Comparison of ENCODE assay signal across 8 mouse cellular contexts in the genomic region with DNA sequence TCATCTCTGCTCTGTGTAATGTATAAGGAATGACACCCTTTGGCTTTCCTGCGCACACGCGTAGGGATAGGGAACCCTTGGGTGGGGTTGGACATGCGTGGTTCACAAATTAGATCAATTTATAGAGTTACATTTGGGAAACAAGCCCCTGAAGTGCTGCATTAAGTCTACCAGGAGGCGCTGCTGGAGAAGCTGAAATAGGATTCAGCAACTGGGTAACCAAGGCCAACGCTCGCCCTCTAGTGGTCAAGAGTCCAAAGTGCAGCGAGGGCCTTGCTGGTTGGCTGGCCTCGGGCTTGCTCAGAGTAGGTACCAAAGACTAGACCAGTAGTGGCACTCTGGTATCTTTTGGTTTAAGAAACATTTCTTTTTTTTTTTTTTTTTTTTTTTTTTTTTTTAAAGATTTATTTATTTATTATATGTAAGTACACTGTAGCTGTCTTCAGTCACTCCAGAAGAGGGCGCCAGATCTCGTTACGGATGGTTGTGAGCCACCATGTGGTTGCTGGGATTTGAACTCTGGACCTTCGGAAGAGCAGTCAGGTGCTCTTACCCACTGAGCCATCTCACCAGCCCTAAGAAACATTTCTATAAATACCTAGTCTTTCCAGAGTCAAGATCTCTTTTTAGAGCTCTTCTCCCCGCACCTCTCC. TPM values are rescaled to one million over a fixed set of nuclear protein-coding genes. Genes with fewer than 3 reads are reported as not detected.
A peak's percentile ranks its signal among the peaks of the same experiment; 100 is the strongest.
DNase-seq lines count a peak whose midpoint lies in the region; ATAC-seq and TF ChIP-seq lines count a peak whose summit lies in the region.
"Not testable (repeated sequence)": the region's sequence is repeated elsewhere in the genome, so short reads cannot be mapped to it uniquely, and the experiment has no call there.

No protein-coding gene starts in this region.

- peak; percentile 94 for TF ChIP-seq CTCF in bone marrow, adult 2 months (IDR thresholded peaks at IDR 0.05; ENCODE audit: control insufficient read depth, insufficient read depth, low read length)
- TF ChIP-seq CTCF in heart, adult 2 months (IDR thresholded peaks at IDR 0.05) = peak; percentile 79

- H3K36me3 ChIP-seq in embryonic facial prominence, embryonic 14.5 days (ENCODE audit: control insufficient read depth, insufficient read depth, low read length); heart, adult 2 months (ENCODE audit: control insufficient read depth, insufficient read depth, low read length); liver, embryonic 12.5 days; neural tube, embryonic 11.5 days (ENCODE audit: control insufficient read depth, insufficient read depth, low read length): not testable (repeated sequence)

- H3K9me3 ChIP-seq in embryonic facial prominence, embryonic 14.5 days (ENCODE audit: control insufficient read depth, low read length); liver, embryonic 12.5 days (replicated peaks); neural tube, embryonic 11.5 days (ENCODE audit: control insufficient read depth, low read length): not testable (repeated sequence)

- not testable (repeated sequence) for H3K27ac ChIP-seq in bone marrow, adult 2 months (ENCODE audit: control insufficient read depth, insufficient read depth, low read depth, low read length, poor library complexity); embryonic facial prominence, embryonic 14.5 days (replicated peaks; ENCODE audit: low read depth, low read length); heart, adult 2 months; liver, embryonic 12.5 days; neural tube, embryonic 11.5 days (ENCODE audit: low read depth, low read length)

- H3K9ac ChIP-seq in embryonic facial prominence, embryonic 14.5 days (ENCODE audit: low read depth, low read length); heart, adult 2 months (ENCODE audit: low read depth, low read length); liver, embryonic 12.5 days; neural tube, embryonic 11.5 days (ENCODE audit: low read length): not testable (repeated sequence)

- peak; percentile 80 for DNase-seq in CD4-positive helper T cell, adult 2 months (ENCODE audit: low read depth, low spot score)
- peak; percentile 86 for DNase-seq in embryonic facial prominence, embryonic 14.5 days (ENCODE audit: low spot score)
- DNase-seq in heart, adult 2 months = peak; percentile 81 to 85
- DNase-seq in kidney, postnatal 14 days = peak; percentile 92
- DNase-seq in neural tube, embryonic 11.5 days (ENCODE audit: low spot score) = peak; percentile 85
- peak; percentile 40 for DNase-seq in telencephalon, adult 2 months (ENCODE audit: low read depth, low spot score)

- not testable (repeated sequence) for H3K4me2 ChIP-seq in embryonic facial prominence, embryonic 14.5 days (ENCODE audit: low read depth, low read length); liver, embryonic 12.5 days; neural tube, embryonic 11.5 days (ENCODE audit: low read depth)

- ATAC-seq in embryonic facial prominence, embryonic 14.5 days (ENCODE audit: low read depth) = peak; percentile 78
- ATAC-seq in liver, embryonic 12.5 days = 0 out of 2 replicates have a peak, but pooled peaks have one; percentile 14
- peak; percentile 46; the same call in 1 of the 2 replicates for ATAC-seq in neural tube, embryonic 11.5 days (ENCODE audit: insufficient read depth, low FRiP score, low TSS enrichment)

- H3K79me2 ChIP-seq in heart, adult 2 months (replicated peaks; ENCODE audit: control insufficient read depth, insufficient read depth, low read length) = not testable (repeated sequence)

- TF ChIP-seq POLR2A in bone marrow, adult 2 months (IDR thresholded peaks at IDR 0.05; ENCODE audit: borderline replicate concordance, control insufficient read depth, low read depth, low read length); heart, adult 2 months (IDR thresholded peaks at IDR 0.05; ENCODE audit: insufficient read depth, low read depth, low read length): not testable (repeated sequence)

- TF ChIP-seq EP300 in heart, adult 2 months (IDR thresholded peaks at IDR 0.05; ENCODE audit: insufficient read depth, low read depth, low read length) = peak; percentile 77

- H3K4me1 ChIP-seq in bone marrow, adult 2 months (ENCODE audit: control insufficient read depth, insufficient read depth, low read length); embryonic facial prominence, embryonic 14.5 days (ENCODE audit: control insufficient read depth, insufficient read depth, low read length); heart, adult 2 months (ENCODE audit: control insufficient read depth, insufficient read depth, low read length); neural tube, embryonic 11.5 days (ENCODE audit: control insufficient read depth, insufficient read depth, low read length): not testable (repeated sequence)
- H3K4me1 ChIP-seq in liver, embryonic 12.5 days = peaks cover 12% of the 10 kb centered on the region

- 53% methylated on average over 13 of the region's 14 CpGs for WGBS in bone marrow, adult 2 months
- WGBS in embryonic facial prominence, embryonic 14.5 days = 53% methylated on average over 11 of the region's 14 CpGs
- WGBS in heart, adult 2 months = 55% methylated on average over 13 of the region's 14 CpGs
- 49% methylated on average over 11 of the region's 14 CpGs for WGBS in liver, embryonic 12.5 days (ENCODE audit: insufficient replicate concordance)
- WGBS in neural tube, embryonic 11.5 days = 53% methylated on average over 11 of the region's 14 CpGs

- H3K27me3 ChIP-seq in embryonic facial prominence, embryonic 14.5 days (replicated peaks; ENCODE audit: control insufficient read depth, insufficient read depth, low read length); heart, adult 2 months (ENCODE audit: control insufficient read depth, insufficient read depth, low read length); liver, embryonic 12.5 days (replicated peaks); neural tube, embryonic 11.5 days (ENCODE audit: control insufficient read depth, insufficient read depth, low read length): not testable (repeated sequence)

- H3K4me3 ChIP-seq in bone marrow, adult 2 months (replicated peaks; ENCODE audit: control insufficient read depth, low read depth, low read length); embryonic facial prominence, embryonic 14.5 days (ENCODE audit: low read depth, low read length); heart, adult 2 months; liver, embryonic 12.5 days; neural tube, embryonic 11.5 days (ENCODE audit: low read depth, low read length): not testable (repeated sequence)

- intact Hi-C loops in heart, adult 2 months (cut with DNase I) = loop anchor here (1.0 to 2.0 kb wide), 2 partner anchors 60 to 275 kb away; no protein-coding TSS in a partner anchor

RNA-seq across cellular contexts. Expression of a gene that starts 19.7 kb away (rescaled TPM):
- 2.0 and 5.8 TPM in 2 replicates for polyA plus RNA-seq in bone marrow, adult 2 months (2011; ENCODE audit: insufficient read depth, insufficient read length, low replicate concordance, missing spikeins)
- 16.9 and 19.8 TPM in 2 replicates for polyA plus RNA-seq in embryonic facial prominence, embryonic 14.5 days (2014; fragmentation: Nextera tagmentation; extraction: Ambion mirVana)
- total RNA-seq in heart, adult 2 months (2021) = 1 to 10 TPM; 5.6 to 7.5 TPM
- polyA plus RNA-seq in heart, adult 2 months (2012; rRNA removed) = 9.0 and 29.3 TPM in 2 replicates
- polyA plus RNA-seq in liver, embryonic 12.5 days (2016; fragmentation: Nextera tagmentation; extraction: Ambion mirVana) = 37.0 and 37.6 TPM in 2 replicates
- 7.4 and 8.6 TPM in 2 replicates for polyA plus RNA-seq in neural tube, embryonic 11.5 days (2014; fragmentation: Nextera tagmentation; extraction: Ambion mirVana)

RNA-seq across cellular contexts. Expression of a gene that starts 27.3 kb away (rescaled TPM):
- polyA plus RNA-seq in bone marrow, adult 2 months (2011; ENCODE audit: insufficient read depth, insufficient read length, low replicate concordance, missing spikeins) = 90.0 and 137 TPM in 2 replicates
- polyA plus RNA-seq in embryonic facial prominence, embryonic 14.5 days (2014; fragmentation: Nextera tagmentation; extraction: Ambion mirVana) = 613 and 705 TPM in 2 replicates
- total RNA-seq in heart, adult 2 months (2021) = 100 to 1,000 TPM; 251 to 264 TPM
- 327 and 335 TPM in 2 replicates for polyA plus RNA-seq in heart, adult 2 months (2012; rRNA removed)
- 470 and 475 TPM in 2 replicates for polyA plus RNA-seq in liver, embryonic 12.5 days (2016; fragmentation: Nextera tagmentation; extraction: Ambion mirVana)
- 1,035 and 1,076 TPM in 2 replicates for polyA plus RNA-seq in neural tube, embryonic 11.5 days (2014; fragmentation: Nextera tagmentation; extraction: Ambion mirVana)

RNA-seq across cellular contexts. Expression of a gene that starts 27.4 kb away (rescaled TPM):
- 2.8 and 5.6 TPM in 2 replicates for polyA plus RNA-seq in bone marrow, adult 2 months (2011; ENCODE audit: insufficient read depth, insufficient read length, low replicate concordance, missing spikeins)
- 14.6 and 16.0 TPM in 2 replicates for polyA plus RNA-seq in embryonic facial prominence, embryonic 14.5 days (2014; fragmentation: Nextera tagmentation; extraction: Ambion mirVana)
- total RNA-seq in heart, adult 2 months (2021) = 1 to 10 TPM; 5.2 to 5.8 TPM
- 2.5 and 4.8 TPM in 2 replicates for polyA plus RNA-seq in heart, adult 2 months (2012; rRNA removed)
- 12.8 and 14.3 TPM in 2 replicates for polyA plus RNA-seq in liver, embryonic 12.5 days (2016; fragmentation: Nextera tagmentation; extraction: Ambion mirVana)
- 19.4 and 23.8 TPM in 2 replicates for polyA plus RNA-seq in neural tube, embryonic 11.5 days (2014; fragmentation: Nextera tagmentation; extraction: Ambion mirVana)

Comparison
In these comparisons a context has a peak if more than half of its experiments do, and no peak if none do; other contexts are left out.
1. DNase-seq: peak in every context shown above with its lines; median percentile 92 in kidney, postnatal 14 days; 86 in embryonic facial prominence, embryonic 14.5 days; 85 in neural tube, embryonic 11.5 days; 83 in heart, adult 2 months; 80 in CD4-positive helper T cell, adult 2 months; 40 in telencephalon, adult 2 months.
2. ATAC-seq: peak in every context shown above with its lines; median percentile 78 in embryonic facial prominence, embryonic 14.5 days; 46 in neural tube, embryonic 11.5 days; 14 in liver, embryonic 12.5 days.